Mouse (Mus musculus) bone marrow, adult 2 months (tissue): ENCODE data around the gene Gm7534. TPM values are rescaled to one million over a fixed set of nuclear protein-coding genes. Genes with fewer than 3 reads are reported as not detected.
"Not testable (repeated sequence)": the region's sequence is repeated elsewhere in the genome, so short reads cannot be mapped to it uniquely, and the experiment has no call there.

Experiments used
- H3K27ac ChIP-seq: fragments of 200-500 bp; 2 replicates; pipeline ENCODE4 v1.5.1; 2012; ENCODE audit warnings: low read depth, mild to moderate bottlenecking, control low read depth, inconsistent platforms, low read length; ENCODE audit not compliant: control insufficient read depth, poor library complexity, insufficient read depth
- H3K4me1 ChIP-seq: fragments of 200-500 bp; 2 replicates; pipeline ENCODE4 v1.6.1; 2011; ENCODE audit warnings: low read length; ENCODE audit not compliant: control insufficient read depth, insufficient read depth
- H3K4me3 ChIP-seq: fragments of 200-500 bp; replicated peaks from 2 replicates; pipeline ENCODE3; 2011; ENCODE audit warnings: mild to moderate bottlenecking, low read depth, low read length, control low read depth; ENCODE audit not compliant: control insufficient read depth
- CTCF ChIP-seq: fragments of 200-500 bp; IDR thresholded peaks from 2 replicates; pipeline ENCODE4 v1.5.1; 2011; ENCODE audit warnings: low read length, control low read depth; ENCODE audit not compliant: control insufficient read depth, insufficient read depth
- POLR2A ChIP-seq: fragments of 200-500 bp; IDR thresholded peaks from 2 replicates; pipeline ENCODE4 v1.6.1; 2011; ENCODE audit warnings: low read depth, mild to moderate bottlenecking, control low read depth, low read length, borderline replicate concordance; ENCODE audit not compliant: control insufficient read depth
- WGBS: fragments of 180-500 bp; shearing (Covaris S2); methylation state at CpG from one replicate; pipeline ENCODE4 v1.1.7; 2018; 5-methylcytosine and 5-hydroxymethylcytosine counted together
- polyA plus RNA-seq: library from polyadenylated mRNA; stranded (reverse); fragments of >200 nt; gene quantifications from 2 replicates; pipeline ENCODE4 v1.2.4, GENCODE M21; 2011; ENCODE audit warnings: low replicate concordance; ENCODE audit not compliant: missing spikeins, insufficient read depth, insufficient read length

The Gm7534 gene
- polyA plus RNA-seq, 1 experiment = not detected

- H3K4me3 ChIP-seq = no peak overlapping the region
- TF ChIP-seq POLR2A (no peak), CTCF (no peak)
- WGBS = 43% methylated on average over 1 of the region's 1 CpGs
- no peaks in the 10 kb centered on the region; the same call in 1 of the 2 replicates for H3K4me1 ChIP-seq
- H3K27ac ChIP-seq = peak overlapping the region; percentile 50
Measured at GRCm38 (mm10) chr4:134181112-134181511, 21.7 kb downstream of the Gm7534 start.

- Histone ChIP-seq H3K4me3 (no peak overlapping the region), H3K27ac (no peak overlapping the region), H3K4me1 (no peaks in the 10 kb centered on the region; the same call in 1 of the 2 replicates)
- TF ChIP-seq CTCF (no peak), POLR2A (no peak)
- 75% methylated on average over 3 of the region's 3 CpGs for WGBS
Measured at GRCm38 (mm10) chr4:134172391-134172790, 30.4 kb downstream of the Gm7534 start.

- 79% methylated on average over 3 of the region's 3 CpGs for WGBS
- Histone ChIP-seq H3K27ac (no peak overlapping the region), H3K4me1 (peaks cover 2% of the 10 kb centered on the region; the same call in 1 of the 2 replicates), H3K4me3 (no peak overlapping the region)
- TF ChIP-seq CTCF = peak; percentile 39; the same call in 1 of the 2 replicates
- no peak for TF ChIP-seq POLR2A
Measured at GRCm38 (mm10) chr4:134166906-134167305, 35.9 kb downstream of the Gm7534 start.

GRCm38 (mm10) chr4:134165548-134166465 is 37.0 kb downstream of the Gm7534 start:
- Histone ChIP-seq H3K27ac (no peak overlapping the region), H3K4me3 (no peak overlapping the region), H3K4me1 (peaks cover 2% of the 10 kb centered on the region; the same call in 1 of the 2 replicates)
- 62% methylated on average over 3 of the region's 3 CpGs for WGBS
- TF ChIP-seq POLR2A = no peak
- TF ChIP-seq CTCF = no peak

- WGBS = 32% methylated on average over 6 of the region's 6 CpGs
- Histone ChIP-seq H3K4me3 (peak overlapping the region; percentile 18), H3K27ac (peak overlapping the region; percentile 42), H3K4me1 (peaks cover 2% of the 10 kb centered on the region; the same call in 1 of the 2 replicates)
- TF ChIP-seq POLR2A = no peak
- no peak for TF ChIP-seq CTCF
Measured at GRCm38 (mm10) chr4:134165024-134165423, 37.8 kb downstream of the Gm7534 start.

GRCm38 (mm10) chr4:134164591-134164990 is 38.2 kb downstream of the Gm7534 start:
- peak overlapping the region; percentile 54; the same call in 1 of the 2 replicates for H3K27ac ChIP-seq
- 18% methylated on average over 6 of the region's 6 CpGs for WGBS
- TF ChIP-seq POLR2A (no peak), CTCF (no peak)
- H3K4me1 ChIP-seq = peaks cover 2% of the 10 kb centered on the region; the same call in 1 of the 2 replicates
- peak overlapping the region; percentile 18 for H3K4me3 ChIP-seq

- WGBS = 13% methylated on average over 30 of the region's 30 CpGs
- H3K27ac ChIP-seq = peak overlapping the region; percentile 87
- H3K4me3 ChIP-seq = peak overlapping the region; percentile 68
- H3K4me1 ChIP-seq = not testable (repeated sequence)
Measured at GRCm38 (mm10) chr4:134160071-134160470, 42.7 kb downstream of the Gm7534 start.

- WGBS = 73% methylated on average over 6 of the region's 6 CpGs
- Histone ChIP-seq H3K4me1 (peaks cover 2% of the 10 kb centered on the region; the same call in 1 of the 2 replicates), H3K4me3 (no peak overlapping the region), H3K27ac (peak overlapping the region; percentile 73; the same call in 1 of the 2 replicates)
- no peak for TF ChIP-seq CTCF
- TF ChIP-seq POLR2A = no peak
Measured at GRCm38 (mm10) chr4:134158774-134159173, 44.0 kb downstream of the Gm7534 start.

- Histone ChIP-seq H3K4me1 (peaks cover 2% of the 10 kb centered on the region; the same call in 1 of the 2 replicates), H3K27ac (no peak overlapping the region), H3K4me3 (no peak overlapping the region)
- TF ChIP-seq POLR2A = no peak
- TF ChIP-seq CTCF = no peak
- WGBS = 92% methylated on average over 2 of the region's 2 CpGs
Measured at GRCm38 (mm10) chr4:134157558-134157957, 45.2 kb downstream of the Gm7534 start.
